Mouse (Mus musculus) liver, embryonic 14.5 days (tissue): ENCODE results near the gene Rap1gap2.

Experiments
- CTCF ChIP-seq: IDR thresholded peaks from 2 replicates; pipeline ENCODE4 v1.5.1; 2016; ENCODE audit warnings: antibody characterized with exemption, low read depth, control low read depth
- EP300 ChIP-seq: IDR thresholded peaks from 2 replicates; pipeline ENCODE4 v1.6.1; 2016; ENCODE audit warnings: antibody characterized with exemption, low read depth

- TF ChIP-seq CTCF (no peak), EP300 (no peak)
Measured at GRCm38 (mm10) chr11:74592246-74592645, 18.5 kb downstream of the Rap1gap2 start.
